Comparison of ENCODE assay signal across 11 mouse cellular contexts in the genomic region with DNA sequence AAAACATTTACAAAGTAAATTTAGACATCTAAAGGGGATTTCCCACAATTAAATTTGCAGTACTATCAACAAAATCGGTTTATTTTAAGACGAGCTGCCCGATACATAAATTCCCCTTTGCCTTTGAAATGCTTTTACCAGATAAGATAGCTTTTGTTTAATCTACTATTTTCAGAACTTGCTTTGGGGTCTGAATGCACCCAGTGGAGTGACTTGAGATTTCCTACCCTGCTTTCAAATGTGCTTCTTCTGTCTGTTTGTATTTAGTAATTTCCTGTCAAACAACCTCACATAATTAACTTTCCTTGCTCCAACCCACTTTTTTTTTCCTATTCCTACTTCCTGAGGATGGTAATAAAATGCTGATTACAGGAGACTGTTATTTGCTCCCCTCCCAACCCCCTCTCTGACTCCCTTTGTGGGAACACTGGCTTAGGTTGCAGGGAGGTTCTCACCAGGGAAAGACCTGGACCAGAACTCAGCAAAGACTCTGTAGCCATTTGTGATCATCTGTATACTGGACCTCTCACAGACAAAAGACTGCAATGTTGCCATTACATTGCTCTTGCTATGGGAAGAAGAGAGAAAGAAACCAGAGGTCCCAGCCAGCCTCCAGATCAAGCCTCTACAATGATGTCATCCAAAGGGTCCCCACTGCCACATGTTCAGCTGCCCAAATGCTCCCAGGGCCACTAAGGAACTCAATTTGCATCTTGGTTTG.
A peak's percentile ranks its signal among the peaks of the same experiment; 100 is the strongest.
DNase-seq lines count a peak whose midpoint lies in the region; ATAC-seq and TF ChIP-seq lines count a peak whose summit lies in the region.
"Had no signal": no experiment of that assay in that cellular context is flagged by ENCODE, and none has a peak within 500 bp of the region (broad histone marks: within the 10 kb centered on the region; RNA-seq: fewer than 3 reads in every experiment).

No protein-coding gene starts in this region.

- H3K4me1 ChIP-seq in hindbrain, embryonic 10.5 days (replicated peaks) = peaks cover 28% of the 10 kb centered on the region
- H3K4me1 ChIP-seq in hindbrain, postnatal 0 days (ENCODE audit: insufficient read depth, low read length) = no peaks in the 10 kb centered on the region
- peaks cover 23% of the 10 kb centered on the region for H3K4me1 ChIP-seq in midbrain, embryonic 12.5 days
- peaks cover 5% of the 10 kb centered on the region; the same call in 1 of the 2 replicates for H3K4me1 ChIP-seq in midbrain, embryonic 15.5 days
- H3K4me1 ChIP-seq in embryonic facial prominence, embryonic 15.5 days = peaks cover 26% of the 10 kb centered on the region
- peaks cover 52% of the 10 kb centered on the region for H3K4me1 ChIP-seq in limb, embryonic 13.5 days

- DNase-seq in hindbrain, embryonic 10.5 days (ENCODE audit: low spot score) = no peak
- DNase-seq in hindbrain, postnatal 0 days (ENCODE audit: low spot score) = no peak
- no peak for DNase-seq in Muller cell, postnatal 12 days (ENCODE audit: inconsistent ontology term)
- DNase-seq in adrenal gland, postnatal 25 days = no peak
- DNase-seq: liver; spleen, adult 18-20 months had no signal

- peak overlapping the region; percentile 68 for H3K27ac ChIP-seq in hindbrain, embryonic 10.5 days
- no peak overlapping the region for H3K27ac ChIP-seq in hindbrain, postnatal 0 days
- peak overlapping the region; percentile 30; the same call in 1 of the 2 replicates for H3K27ac ChIP-seq in midbrain, embryonic 12.5 days (replicated peaks)
- H3K27ac ChIP-seq in midbrain, embryonic 15.5 days = no peak overlapping the region
- H3K27ac ChIP-seq in embryonic facial prominence, embryonic 15.5 days (replicated peaks) = peak overlapping the region; percentile 11; the same call in 1 of the 2 replicates
- peak overlapping the region; percentile 39 for H3K27ac ChIP-seq in limb, embryonic 13.5 days
- H3K27ac ChIP-seq: midbrain, embryonic 10.5 days had no signal

- no peak for ATAC-seq in hindbrain, postnatal 0 days
- no peak for ATAC-seq in midbrain, embryonic 12.5 days (ENCODE audit: low FRiP score, low read depth)
- ATAC-seq in midbrain, embryonic 15.5 days (replicated peaks) = no peak
- no peak for ATAC-seq in embryonic facial prominence, embryonic 15.5 days (ENCODE audit: insufficient number of reproducible peaks, low FRiP score, low TSS enrichment, low read depth)
- ATAC-seq in limb, embryonic 13.5 days (ENCODE audit: low FRiP score, low read depth) = no peak

- no peaks in the 10 kb centered on the region for H3K9me3 ChIP-seq in hindbrain, embryonic 10.5 days
- no peaks in the 10 kb centered on the region for H3K9me3 ChIP-seq in hindbrain, postnatal 0 days (ENCODE audit: low read length)
- H3K9me3 ChIP-seq in midbrain, embryonic 12.5 days = no peaks in the 10 kb centered on the region
- H3K9me3 ChIP-seq in midbrain, embryonic 15.5 days = no peaks in the 10 kb centered on the region
- no peaks in the 10 kb centered on the region for H3K9me3 ChIP-seq in embryonic facial prominence, embryonic 15.5 days (replicated peaks)
- peaks cover 4% of the 10 kb centered on the region; the same call in 1 of the 2 replicates for H3K9me3 ChIP-seq in limb, embryonic 13.5 days
- H3K9me3 ChIP-seq: midbrain, embryonic 10.5 days had no signal

- no peak overlapping the region for H3K4me3 ChIP-seq in hindbrain, embryonic 10.5 days
- no peak overlapping the region for H3K4me3 ChIP-seq in hindbrain, postnatal 0 days (ENCODE audit: low read length)
- no peak overlapping the region for H3K4me3 ChIP-seq in midbrain, embryonic 12.5 days
- no peak overlapping the region for H3K4me3 ChIP-seq in midbrain, embryonic 15.5 days
- H3K4me3 ChIP-seq in embryonic facial prominence, embryonic 15.5 days (replicated peaks) = no peak overlapping the region
- no peak overlapping the region for H3K4me3 ChIP-seq in limb, embryonic 13.5 days
- H3K4me3 ChIP-seq: midbrain, embryonic 10.5 days had no signal

- no peaks in the 10 kb centered on the region for H3K27me3 ChIP-seq in hindbrain, embryonic 10.5 days (ENCODE audit: insufficient read depth, poor library complexity, severe bottlenecking)
- no peaks in the 10 kb centered on the region for H3K27me3 ChIP-seq in hindbrain, postnatal 0 days (ENCODE audit: insufficient read depth, low read length)
- H3K27me3 ChIP-seq in midbrain, embryonic 12.5 days = no peaks in the 10 kb centered on the region
- H3K27me3 ChIP-seq in midbrain, embryonic 15.5 days (replicated peaks) = no peaks in the 10 kb centered on the region
- no peaks in the 10 kb centered on the region for H3K27me3 ChIP-seq in embryonic facial prominence, embryonic 15.5 days
- H3K27me3 ChIP-seq in limb, embryonic 13.5 days = no peaks in the 10 kb centered on the region

- no peak overlapping the region for H3K4me2 ChIP-seq in hindbrain, postnatal 0 days (ENCODE audit: low read depth, low read length)
- no peak overlapping the region for H3K4me2 ChIP-seq in midbrain, embryonic 12.5 days (replicated peaks)
- H3K4me2 ChIP-seq in midbrain, embryonic 15.5 days = no peak overlapping the region
- H3K4me2 ChIP-seq in embryonic facial prominence, embryonic 15.5 days (replicated peaks) = no peak overlapping the region
- no peak overlapping the region for H3K4me2 ChIP-seq in limb, embryonic 13.5 days (replicated peaks)

- H3K36me3 ChIP-seq in hindbrain, embryonic 10.5 days = peaks cover 23% of the 10 kb centered on the region
- H3K36me3 ChIP-seq in hindbrain, postnatal 0 days (ENCODE audit: insufficient read depth, low read length) = no peaks in the 10 kb centered on the region
- H3K36me3 ChIP-seq in midbrain, embryonic 12.5 days = peaks cover 22% of the 10 kb centered on the region; the same call in 1 of the 2 replicates
- no peaks in the 10 kb centered on the region for H3K36me3 ChIP-seq in midbrain, embryonic 15.5 days (replicated peaks)
- H3K36me3 ChIP-seq in embryonic facial prominence, embryonic 15.5 days = no peaks in the 10 kb centered on the region
- peaks cover 21% of the 10 kb centered on the region for H3K36me3 ChIP-seq in limb, embryonic 13.5 days

- H3K9ac ChIP-seq in hindbrain, postnatal 0 days (replicated peaks; ENCODE audit: low read length) = no peak overlapping the region
- no peak overlapping the region for H3K9ac ChIP-seq in midbrain, embryonic 12.5 days (replicated peaks)
- H3K9ac ChIP-seq in midbrain, embryonic 15.5 days = no peak overlapping the region
- no peak overlapping the region for H3K9ac ChIP-seq in embryonic facial prominence, embryonic 15.5 days
- no peak overlapping the region for H3K9ac ChIP-seq in limb, embryonic 13.5 days

- TF ChIP-seq CTCF in hindbrain, postnatal 0 days (IDR thresholded peaks at IDR 0.05; ENCODE audit: low read depth) = no peak

- WGBS in hindbrain, embryonic 10.5 days = 89% methylated on average over 3 of the region's 3 CpGs
- 76% methylated on average over 3 of the region's 3 CpGs for WGBS in hindbrain, postnatal 0 days
- 93% methylated on average over 3 of the region's 3 CpGs for WGBS in midbrain, embryonic 12.5 days
- WGBS in midbrain, embryonic 15.5 days = 59% methylated on average over 3 of the region's 3 CpGs
- 40% methylated on average over 3 of the region's 3 CpGs for WGBS in embryonic facial prominence, embryonic 15.5 days
- WGBS in limb, embryonic 13.5 days = 36% methylated on average over 3 of the region's 3 CpGs

Comparison
In these comparisons a context has a peak if more than half of its experiments do, and no peak if none do; other contexts are left out.
1. H3K27ac ChIP-seq: peak in hindbrain, embryonic 10.5 days (single experiment), midbrain, embryonic 12.5 days (single experiment), embryonic facial prominence, embryonic 15.5 days (single experiment) and limb, embryonic 13.5 days (single experiment); none in hindbrain, postnatal 0 days (single experiment) and midbrain, embryonic 15.5 days (single experiment).